Mouse (Mus musculus) heart, embryonic 14.5 days (tissue): ENCODE results near the gene Vps36. TPM values are rescaled to one million over a fixed set of nuclear protein-coding genes. Genes with fewer than 3 reads are reported as not detected.

Experiments used
- ATAC-seq: fragments of 200-750 bp; cut with Nextera tagmentation; 2 replicates; pipeline ENCODE4 v1.8.0; 2017; ENCODE audit warnings: low read depth, moderate TSS enrichment; ENCODE audit not compliant: insufficient number of reproducible peaks, insufficient read depth, low FRiP score
- H3K27ac ChIP-seq, 2 experiments: fragments of 200-500 bp in 1 of 2; fragments of 300-500 bp in 1 of 2; sonication (generic) in 1 of 2; replicated peaks in 1 of 2; 2 replicates each; pipeline ENCODE4 v1.5.1; 2012 to 2014; ENCODE audit warnings: low read depth in 2 of 2, low read length in 2 of 2, control low read depth in 1 of 2, mild to moderate bottlenecking in 1 of 2, mixed read lengths in 1 of 2; ENCODE audit not compliant: control insufficient read depth in 1 of 2, insufficient read depth in 1 of 2
- H3K27me3 ChIP-seq: fragments of 300-500 bp; sonication (generic); 2 replicates; pipeline ENCODE4 v1.6.1; 2014; ENCODE audit warnings: mild to moderate bottlenecking, low read length, control low read depth; ENCODE audit not compliant: control insufficient read depth, insufficient read depth
- H3K36me3 ChIP-seq: fragments of 300-500 bp; sonication (generic); 2 replicates; pipeline ENCODE4 v1.6.1; 2014; ENCODE audit warnings: mild to moderate bottlenecking, control low read depth, low read length, mixed read lengths; ENCODE audit not compliant: control insufficient read depth, insufficient read depth
- H3K4me1 ChIP-seq, 2 experiments: fragments of 200-500 bp in 1 of 2; fragments of 300-500 bp in 1 of 2; sonication (generic) in 1 of 2; 2 replicates each; pipeline ENCODE4 v1.6.1; 2012 to 2014; ENCODE audit warnings: low read length in 2 of 2, control low read depth in 1 of 2, mixed read lengths in 1 of 2; ENCODE audit not compliant: control insufficient read depth in 2 of 2, insufficient read depth in 2 of 2
- H3K4me2 ChIP-seq: fragments of 300-500 bp; sonication (generic); 2 replicates; pipeline ENCODE4 v1.6.1; 2014; ENCODE audit warnings: mild to moderate bottlenecking, low read length
- H3K4me3 ChIP-seq, 2 experiments: fragments of 200-500 bp in 1 of 2; fragments of 300-500 bp in 1 of 2; sonication (generic) in 1 of 2; 2 replicates each; pipeline ENCODE4 v1.5.1; 2012 to 2014; ENCODE audit warnings: low read length in 2 of 2, mild to moderate bottlenecking in 2 of 2, control low read depth in 1 of 2, low read depth in 1 of 2, moderate library complexity in 1 of 2; ENCODE audit not compliant: control insufficient read depth in 1 of 2, insufficient read depth in 1 of 2
- H3K9ac ChIP-seq: fragments of 300-500 bp; sonication (generic); 2 replicates; pipeline ENCODE4 v1.6.1; 2014; ENCODE audit warnings: mild to moderate bottlenecking, low read length
- H3K9me3 ChIP-seq: fragments of 300-500 bp; sonication (generic); 2 replicates; pipeline ENCODE4 v1.6.1; 2016; ENCODE audit warnings: low read length, control low read depth; ENCODE audit not compliant: control insufficient read depth
- WGBS: fragments of 180-500 bp; shearing (Covaris S2); extraction: QIAGEN DNeasy Blood & Tissue Kit; methylation state at CpG from one replicate; pipeline ENCODE4 v1.1.7; 2014; 5-methylcytosine and 5-hydroxymethylcytosine counted together
- polyA plus RNA-seq: library from polyadenylated mRNA; unstranded; fragments of >200 nt; fragmentation: Nextera tagmentation; extraction: Ambion mirVana; gene quantifications from 2 replicates; pipeline ENCODE4 v1.2.1, GENCODE M21; 2014

The Vps36 gene
- polyA plus RNA-seq, 1 experiment from 2014 or later, result 22.4 TPM

DNA sequence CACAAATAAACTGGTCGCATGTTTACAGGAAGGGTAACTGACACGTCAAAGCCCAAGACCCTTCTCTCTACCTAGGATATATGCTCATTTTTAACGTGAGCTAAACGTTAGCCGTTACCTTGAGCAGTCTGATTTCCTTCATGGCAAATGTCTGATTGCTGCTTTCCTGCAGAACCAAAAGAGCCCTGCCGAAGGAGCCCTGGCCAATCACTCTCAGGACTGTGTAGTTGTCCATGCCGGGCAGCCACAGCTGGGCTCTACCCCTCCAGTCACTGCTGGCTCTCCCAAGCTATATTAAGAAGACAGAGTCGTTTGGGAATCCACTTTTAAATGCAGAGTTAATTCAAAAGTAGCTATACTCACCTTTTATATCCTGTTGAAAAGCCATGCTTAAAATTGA is 30.4 kb upstream of the Vps36 start:
- Histone ChIP-seq H3K36me3 (peaks cover 26% of the 10 kb centered on the region), H3K4me2 (no peak overlapping the region), H3K9ac (no peak overlapping the region), H3K9me3 (no peaks in the 10 kb centered on the region), H3K4me3 (no peak overlapping the region), H3K27ac (no peak overlapping the region), H3K27me3 (no peaks in the 10 kb centered on the region), H3K4me1 (peaks cover 0 to 9% of the 10 kb centered on the region in 2 experiments; a peak in 2 of 4 replicates)
- WGBS, result 80% methylated on average over 8 of the region's 8 CpGs
- no peak for ATAC-seq

DNA sequence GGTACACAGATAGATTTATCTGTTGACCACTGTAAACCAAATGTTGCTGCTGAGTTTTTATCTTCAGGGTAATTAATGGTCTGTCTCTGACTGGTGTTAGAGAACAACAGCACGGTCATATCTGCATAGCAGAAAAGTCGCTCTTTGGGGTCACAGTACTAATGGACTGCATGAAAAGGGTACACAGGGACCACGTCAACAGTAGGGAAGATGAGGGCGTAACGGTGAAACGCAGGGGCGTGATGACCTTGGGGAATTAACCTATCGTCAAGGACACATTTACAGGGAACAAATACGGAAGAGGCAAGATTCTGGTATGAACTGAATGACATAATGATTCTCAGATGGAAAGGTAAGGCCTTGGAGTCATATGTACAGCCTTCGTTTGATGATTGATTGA is 28.2 kb upstream of the Vps36 start:
- peaks cover 0 to 9% of the 10 kb centered on the region in 2 experiments; a peak in 2 of 4 replicates for H3K4me1 ChIP-seq
- 81% methylated on average over 10 of the region's 10 CpGs for WGBS
- ATAC-seq, result no peak
- no peaks in the 10 kb centered on the region for H3K27me3 ChIP-seq
- no peak overlapping the region for H3K9ac ChIP-seq
- H3K4me2 ChIP-seq, result no peak overlapping the region
- no peak overlapping the region for H3K27ac ChIP-seq
- H3K9me3 ChIP-seq, result no peaks in the 10 kb centered on the region
- H3K4me3 ChIP-seq, result no peak overlapping the region
- H3K36me3 ChIP-seq, result peaks cover 39% of the 10 kb centered on the region

DNA sequence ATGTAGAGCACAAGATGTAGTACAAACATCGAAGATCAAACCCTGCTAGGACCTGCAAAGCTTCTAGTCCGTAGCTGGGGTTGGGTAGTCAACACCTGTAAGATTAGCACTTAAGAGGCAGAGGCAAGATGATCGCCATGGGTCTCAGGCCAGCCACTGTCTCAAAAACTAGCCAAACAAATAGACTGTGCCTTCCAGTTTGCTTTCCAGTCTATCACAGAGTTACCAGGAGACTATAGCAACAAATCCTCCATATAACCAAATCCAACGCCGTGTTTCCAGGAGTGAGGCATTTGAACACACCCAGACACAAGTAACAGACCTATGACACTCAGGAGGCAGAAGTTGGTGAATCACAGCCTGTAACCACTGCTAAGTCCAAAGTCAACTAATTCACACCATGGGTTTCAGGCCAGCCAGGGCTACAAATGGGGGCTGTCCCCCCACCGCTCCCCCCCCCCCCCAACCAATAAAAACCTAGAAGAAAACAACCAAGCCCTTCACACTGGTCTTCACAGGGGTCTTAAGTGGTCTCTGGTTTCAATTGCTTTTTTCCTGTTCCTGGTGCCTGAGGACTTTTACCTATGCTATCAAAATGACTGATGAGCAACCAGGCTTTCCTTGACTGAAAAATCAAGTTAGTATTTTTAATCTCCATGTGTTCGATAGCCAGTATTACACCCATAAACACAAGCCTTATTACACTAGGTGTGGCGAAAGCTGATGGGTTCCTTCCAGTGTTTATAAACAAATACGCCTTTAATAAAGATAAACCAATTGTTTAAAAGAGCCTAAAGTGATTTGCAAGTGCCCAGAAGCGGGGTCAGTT is 27.1 kb upstream of the Vps36 start:
- ATAC-seq, result no peak
- peaks cover 0 to 9% of the 10 kb centered on the region in 2 experiments; a peak in 2 of 4 replicates for H3K4me1 ChIP-seq
- peak overlapping the region; percentile 73 for H3K4me2 ChIP-seq
- H3K27me3 ChIP-seq, result no peaks in the 10 kb centered on the region
- H3K4me3 ChIP-seq, result peak overlapping the region; percentile 51 to 58
- peak overlapping the region in 1 of 2 experiments; percentile 58; a peak in 2 of 4 replicates for H3K27ac ChIP-seq
- H3K9me3 ChIP-seq, result no peaks in the 10 kb centered on the region
- WGBS, result 53% methylated on average over 10 of the region's 10 CpGs
- peaks cover 39% of the 10 kb centered on the region for H3K36me3 ChIP-seq
- H3K9ac ChIP-seq, result peak overlapping the region; percentile 74

DNA sequence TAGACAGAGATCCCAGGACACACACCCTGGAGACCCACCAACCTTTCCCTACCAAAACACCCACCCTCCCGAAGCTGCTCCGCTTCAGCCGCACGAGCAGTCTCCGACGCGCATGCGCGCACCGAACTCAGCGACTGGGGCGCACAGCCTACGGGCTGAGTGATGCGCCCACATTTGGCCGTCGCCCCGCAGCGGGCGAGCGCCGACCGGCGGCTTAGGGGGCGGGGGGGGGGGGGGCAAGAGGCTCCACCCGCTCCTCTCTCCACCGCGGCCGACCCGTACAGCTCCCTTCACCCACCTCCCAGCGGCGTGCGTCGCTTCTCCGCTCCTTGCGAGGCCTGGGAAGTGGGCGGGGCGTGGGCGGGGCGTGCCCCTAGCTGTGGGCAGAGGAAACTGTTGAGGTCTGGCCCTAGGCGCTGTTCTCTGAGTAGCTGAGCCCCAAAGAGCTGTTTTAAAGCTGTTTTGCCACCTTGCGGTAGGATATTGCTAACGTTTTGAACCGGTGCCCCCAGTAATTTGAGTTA is 26.5 kb upstream of the Vps36 start, which contains the start of gene Nek3:
TSS of gene Nek3 (minus strand) at position 356 of the 524 bp plus-strand sequence.
- WGBS, result under 1% methylated on average over 43 of the region's 43 CpGs
- peaks cover 0 to 9% of the 10 kb centered on the region in 2 experiments; a peak in 2 of 4 replicates for H3K4me1 ChIP-seq
- peak within 1 kb of the TSS; percentile 73 for H3K4me2 ChIP-seq
- peak; percentile 98 for ATAC-seq
- H3K4me3 ChIP-seq, result peak within 1 kb of the TSS; percentile 51 to 58
- H3K9me3 ChIP-seq, result no peaks in the 10 kb centered on the region
- H3K27ac ChIP-seq, result peak within 1 kb of the TSS in 1 of 2 experiments; percentile 58; a peak in 2 of 4 replicates
- no peaks in the 10 kb centered on the region for H3K27me3 ChIP-seq
- peaks cover 45% of the 10 kb centered on the region for H3K36me3 ChIP-seq
- peak within 1 kb of the TSS; percentile 74 for H3K9ac ChIP-seq

DNA sequence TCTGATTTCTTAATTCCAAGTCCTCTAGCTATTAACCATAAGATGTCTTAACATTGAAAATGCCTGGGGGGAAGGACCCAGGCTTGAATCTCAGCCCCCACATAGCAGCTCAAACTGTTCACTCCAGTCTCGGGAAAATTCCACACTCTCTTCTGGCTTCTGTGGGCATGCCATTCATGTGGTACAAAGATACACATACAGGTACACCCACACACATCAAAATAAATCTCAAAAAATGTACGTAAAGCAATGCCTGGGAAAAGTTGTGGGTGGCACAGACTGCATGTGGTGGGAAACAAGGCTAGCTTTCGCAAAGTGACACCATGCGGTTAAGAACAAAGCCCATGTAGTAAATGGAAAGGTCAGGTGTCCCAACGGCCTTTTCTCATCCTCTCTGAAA is 23.4 kb upstream of the Vps36 start:
- Histone ChIP-seq H3K27ac (no peak overlapping the region), H3K4me2 (no peak overlapping the region), H3K36me3 (peaks cover 57% of the 10 kb centered on the region), H3K9ac (no peak overlapping the region), H3K4me3 (no peak overlapping the region), H3K27me3 (no peaks in the 10 kb centered on the region), H3K4me1 (peaks cover 0 to 9% of the 10 kb centered on the region in 2 experiments; a peak in 2 of 4 replicates), H3K9me3 (no peaks in the 10 kb centered on the region)
- 92% methylated on average over 5 of the region's 5 CpGs for WGBS
- no peak for ATAC-seq

DNA sequence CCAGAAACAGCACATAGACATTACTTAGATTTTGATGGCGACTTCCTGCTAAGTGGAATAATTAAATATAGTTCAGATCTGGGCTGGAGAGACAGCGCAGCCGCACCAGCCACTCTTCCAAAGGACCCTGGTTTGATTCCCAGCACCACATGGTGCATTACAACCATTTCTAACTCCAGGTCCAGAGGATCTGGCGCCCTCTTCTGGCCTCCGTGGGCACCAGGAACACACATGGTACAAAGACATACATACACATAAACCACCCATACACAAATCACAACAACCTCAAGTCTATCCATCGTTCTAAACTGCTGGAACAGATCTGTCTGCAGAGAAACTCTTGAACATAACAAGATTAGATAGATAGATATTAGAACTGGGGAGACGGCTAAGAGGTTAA is 16.6 kb upstream of the Vps36 start:
- WGBS, result 96% methylated on average over 7 of the region's 7 CpGs
- H3K4me3 ChIP-seq, result no peak overlapping the region
- peaks cover 61% of the 10 kb centered on the region for H3K36me3 ChIP-seq
- H3K4me2 ChIP-seq, result no peak overlapping the region
- no peak overlapping the region for H3K9ac ChIP-seq
- no peak overlapping the region for H3K27ac ChIP-seq
- no peaks in the 10 kb centered on the region for H3K27me3 ChIP-seq
- peaks cover 6% of the 10 kb centered on the region; the same call in 1 of the 2 replicates for H3K9me3 ChIP-seq
- no peak for ATAC-seq
- peaks cover 0 to 4% of the 10 kb centered on the region in 2 experiments; a peak in 2 of 4 replicates for H3K4me1 ChIP-seq

DNA sequence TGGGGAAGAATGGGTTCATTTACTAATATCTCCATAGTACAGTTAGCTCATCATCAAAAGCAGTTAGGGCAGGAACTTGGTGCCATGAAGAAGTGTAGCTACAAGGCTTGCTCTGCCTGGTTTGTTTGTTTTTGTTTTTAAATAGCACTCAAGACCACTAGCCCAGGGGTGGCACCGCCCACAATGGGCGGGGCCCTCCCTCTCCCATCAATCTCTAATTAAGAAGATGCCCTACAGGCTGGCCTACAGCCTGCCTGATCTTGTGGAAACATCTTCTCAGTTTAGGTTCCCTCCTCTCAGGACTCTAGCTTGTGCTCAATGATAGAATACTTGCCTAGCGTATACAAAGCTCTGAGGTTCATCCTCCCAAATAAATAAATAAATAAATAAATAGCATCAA is 7.7 kb upstream of the Vps36 start:
- Histone ChIP-seq H3K36me3 (no peaks in the 10 kb centered on the region), H3K27ac (peak overlapping the region in 1 of 2 experiments; percentile 77; a peak in 2 of 4 replicates), H3K4me2 (peak overlapping the region; percentile 82), H3K27me3 (no peaks in the 10 kb centered on the region), H3K9me3 (no peaks in the 10 kb centered on the region), H3K4me1 (peaks cover 2 to 18% of the 10 kb centered on the region in 2 experiments), H3K4me3 (peak overlapping the region; percentile 77 to 100), H3K9ac (peak overlapping the region; percentile 79)
- 0 out of 2 replicates have a peak, but pooled peaks have one; percentile 7 for ATAC-seq
- WGBS, result 0% methylated on average over 3 of the region's 3 CpGs
